Mouse (Mus musculus) liver, adult 2 months (tissue): ENCODE measurements around the gene Ezr. TPM values are rescaled to one million over a fixed set of nuclear protein-coding genes. Genes with fewer than 3 reads are reported as not detected.

Experiments
- DNase-seq: peaks from one replicate; pipeline ENCODE4 v3.0.0-alpha.2; 2011; ENCODE audit warnings: low read depth, low spot score; ENCODE audit errors: extremely low read depth
- H3K27ac ChIP-seq: fragments of 200-500 bp; replicated peaks from 2 replicates; pipeline ENCODE4 v1.5.1; 2012; ENCODE audit warnings: low read depth, mild to moderate bottlenecking, control low read depth, inconsistent platforms, low read length; ENCODE audit not compliant: insufficient read depth
- H3K27me3 ChIP-seq: fragments of 200-500 bp; 2 replicates; pipeline ENCODE4 v1.6.1; 2012; ENCODE audit warnings: mild to moderate bottlenecking, moderate library complexity, low read length, inconsistent platforms; ENCODE audit not compliant: control insufficient read depth, insufficient read depth
- H3K36me3 ChIP-seq: fragments of 200-500 bp; 2 replicates; pipeline ENCODE4 v1.6.1; 2012; ENCODE audit warnings: low read length, inconsistent platforms; ENCODE audit not compliant: control insufficient read depth, insufficient read depth
- H3K4me1 ChIP-seq: fragments of 200-500 bp; 2 replicates; pipeline ENCODE4 v1.6.1; 2011; ENCODE audit warnings: low read length; ENCODE audit not compliant: control insufficient read depth, insufficient read depth
- H3K4me3 ChIP-seq: fragments of 200-500 bp; 2 replicates; pipeline ENCODE4 v1.5.1; 2011; ENCODE audit warnings: low read depth, mild to moderate bottlenecking, control low read depth, low read length, moderate library complexity; ENCODE audit not compliant: insufficient read depth
- H3K79me2 ChIP-seq: fragments of 200-500 bp; 2 replicates; pipeline ENCODE4 v1.6.1; 2012; ENCODE audit warnings: inconsistent platforms, mild to moderate bottlenecking, low read length, moderate library complexity; ENCODE audit not compliant: control insufficient read depth, insufficient read depth
- H3K9ac ChIP-seq: fragments of 200-500 bp; 2 replicates; pipeline ENCODE4 v1.6.1; 2012; ENCODE audit warnings: low read depth, mild to moderate bottlenecking, control low read depth, inconsistent platforms, low read length
- CTCF ChIP-seq: fragments of 200-500 bp; IDR thresholded peaks from 2 replicates; pipeline ENCODE4 v1.5.1; 2011; ENCODE audit warnings: low read depth, low read length, control low read depth
- POLR2A ChIP-seq: fragments of 200-500 bp; IDR thresholded peaks from 2 replicates; pipeline ENCODE4 v1.6.1; 2011; ENCODE audit warnings: low read length, control low read depth; ENCODE audit not compliant: insufficient read depth; ENCODE audit errors: extremely low read depth
- WGBS: fragments of 180-500 bp; shearing (Covaris S2); methylation state at CpG from one replicate; pipeline ENCODE4 v1.1.7; 2018; 5-methylcytosine and 5-hydroxymethylcytosine counted together
- polyA plus RNA-seq: library from polyadenylated mRNA; depleted of rRNA; stranded (reverse); fragments of >200 nt; gene quantifications from 2 replicates; pipeline ENCODE4 v1.2.3, GENCODE M21; 2012
- total RNA-seq: library from RNA; depleted of rRNA; stranded (reverse); fragments of >200 nt; gene quantifications from 2 replicates; pipeline ENCODE4 v1.2.3, GENCODE M21; 2014

Ezr gene
- total and polyA plus RNA-seq, 2 experiments: 2.6 to 3.1 TPM

- 66% methylated on average over 10 of the region's 10 CpGs for WGBS
- Histone ChIP-seq H3K9ac (no peak overlapping the region), H3K79me2 (no peaks in the 10 kb centered on the region), H3K27me3 (no peaks in the 10 kb centered on the region), H3K36me3 (no peaks in the 10 kb centered on the region), H3K4me1 (peaks cover 1% of the 10 kb centered on the region; the same call in 1 of the 2 replicates), H3K27ac (no peak overlapping the region), H3K4me3 (no peak overlapping the region)
- no peak for TF ChIP-seq POLR2A
- no peak for TF ChIP-seq CTCF
- peak; percentile 29 for DNase-seq
Observed at GRCm38 (mm10) chr17:6783756-6784357, 1.3 kb upstream of the Ezr start.

- Histone ChIP-seq H3K4me3 (peak overlapping the region; percentile 94), H3K4me1 (peaks cover 1% of the 10 kb centered on the region; the same call in 1 of the 2 replicates), H3K79me2 (no peaks in the 10 kb centered on the region), H3K36me3 (no peaks in the 10 kb centered on the region), H3K27ac (peak overlapping the region; percentile 33; the same call in 1 of the 2 replicates), H3K27me3 (no peaks in the 10 kb centered on the region), H3K9ac (peak overlapping the region; percentile 83)
- no peak for DNase-seq
- no peak for TF ChIP-seq POLR2A
- no peak for TF ChIP-seq CTCF
- WGBS: 1% methylated on average over 53 of the region's 58 CpGs
Observed at GRCm38 (mm10) chr17:6783006-6783661, 550 bp upstream of the Ezr start.

GRCm38 (mm10) chr17:6782033-6782526, 504 bp downstream of the Ezr start:
- peak overlapping the region; percentile 76 for H3K9ac ChIP-seq
- no peak overlapping the region for H3K27ac ChIP-seq
- peaks cover 1% of the 10 kb centered on the region; the same call in 1 of the 2 replicates for H3K4me1 ChIP-seq
- 5% methylated on average over 21 of the region's 21 CpGs for WGBS
- no peaks in the 10 kb centered on the region for H3K79me2 ChIP-seq
- no peak for DNase-seq
- no peaks in the 10 kb centered on the region for H3K27me3 ChIP-seq
- no peaks in the 10 kb centered on the region for H3K36me3 ChIP-seq
- no peak for TF ChIP-seq POLR2A
- TF ChIP-seq CTCF: no peak
- peak overlapping the region; percentile 94 for H3K4me3 ChIP-seq

GRCm38 (mm10) chr17:6781273-6781672, 1.3 kb downstream of the Ezr start:
- Histone ChIP-seq H3K27me3 (no peaks in the 10 kb centered on the region), H3K4me1 (peaks cover 1% of the 10 kb centered on the region; the same call in 1 of the 2 replicates), H3K27ac (no peak overlapping the region), H3K79me2 (no peaks in the 10 kb centered on the region), H3K36me3 (no peaks in the 10 kb centered on the region), H3K4me3 (peak overlapping the region; percentile 14; the same call in 1 of the 2 replicates), H3K9ac (no peak overlapping the region)
- TF ChIP-seq POLR2A (no peak), CTCF (no peak)
- no peak for DNase-seq
- 80% methylated on average over 6 of the region's 6 CpGs for WGBS

- H3K27ac ChIP-seq: no peak overlapping the region
- H3K4me3 ChIP-seq: no peak overlapping the region
- peaks cover 1% of the 10 kb centered on the region; the same call in 1 of the 2 replicates for H3K4me1 ChIP-seq
- H3K9ac ChIP-seq: no peak overlapping the region
- no peak for DNase-seq
- WGBS: 77% methylated on average over 4 of the region's 4 CpGs
- no peaks in the 10 kb centered on the region for H3K36me3 ChIP-seq
- TF ChIP-seq POLR2A: no peak
- TF ChIP-seq CTCF: no peak
- H3K79me2 ChIP-seq: no peaks in the 10 kb centered on the region
- no peaks in the 10 kb centered on the region for H3K27me3 ChIP-seq
Observed at GRCm38 (mm10) chr17:6780521-6781115, 2.0 kb downstream of the Ezr start.

GRCm38 (mm10) chr17:6779632-6780031, 3.0 kb downstream of the Ezr start:
- H3K79me2 ChIP-seq: no peaks in the 10 kb centered on the region
- WGBS: 70% methylated on average over 7 of the region's 7 CpGs
- no peaks in the 10 kb centered on the region for H3K27me3 ChIP-seq
- H3K9ac ChIP-seq: no peak overlapping the region
- DNase-seq: no peak
- H3K27ac ChIP-seq: no peak overlapping the region
- H3K36me3 ChIP-seq: no peaks in the 10 kb centered on the region
- TF ChIP-seq POLR2A: no peak
- TF ChIP-seq CTCF: no peak
- peaks cover 1% of the 10 kb centered on the region; the same call in 1 of the 2 replicates for H3K4me1 ChIP-seq
- H3K4me3 ChIP-seq: no peak overlapping the region
